Mouse (Mus musculus) ES-Bruce4 (cell line): ENCODE measurements around the gene Tmem132b. TPM values are rescaled to one million over a fixed set of nuclear protein-coding genes. Genes with fewer than 3 reads are reported as not detected.
A peak's percentile ranks its signal among the peaks of the same experiment; 100 is the strongest.

ENCODE experiments used
- H3K27ac ChIP-seq: 2 replicates; pipeline ENCODE4 v1.5.1; 2012; ENCODE audit warnings: low read length, inconsistent platforms; ENCODE audit not compliant: insufficient read depth
- H3K27me3 ChIP-seq: 2 replicates; pipeline ENCODE4 v1.6.1; 2012; ENCODE audit warnings: mild to moderate bottlenecking, low read length, inconsistent platforms; ENCODE audit not compliant: control insufficient read depth, poor library complexity, insufficient read depth, severe bottlenecking
- H3K36me3 ChIP-seq: 2 replicates; pipeline ENCODE4 v1.6.1; 2012; ENCODE audit warnings: inconsistent platforms, mild to moderate bottlenecking, low read length, moderate library complexity; ENCODE audit not compliant: control insufficient read depth, poor library complexity, insufficient read depth, severe bottlenecking
- H3K4me1 ChIP-seq: one replicate; pipeline ENCODE4 v1.8.1; 2011; ENCODE audit warnings: low read length; ENCODE audit not compliant: control insufficient read depth, insufficient read depth
- H3K4me3 ChIP-seq: 2 replicates; pipeline ENCODE4 v1.5.1; 2011; ENCODE audit warnings: low read depth, mild to moderate bottlenecking, low read length
- H3K9ac ChIP-seq: 2 replicates; pipeline ENCODE4 v1.6.1; 2012; ENCODE audit warnings: low read depth, mild to moderate bottlenecking, inconsistent platforms; ENCODE audit not compliant: poor library complexity, severe bottlenecking
- H3K9me3 ChIP-seq: replicated peaks from 2 replicates; pipeline ENCODE4 v1.6.1; 2012; ENCODE audit warnings: mild to moderate bottlenecking, low read length, inconsistent platforms; ENCODE audit not compliant: control insufficient read depth, poor library complexity, insufficient read depth, severe bottlenecking
- CTCF ChIP-seq: IDR thresholded peaks from one replicate; pipeline ENCODE4 v1.8.1; 2011; ENCODE audit warnings: low read depth, low read length
- EP300 ChIP-seq: IDR thresholded peaks from 2 replicates; pipeline ENCODE4 v1.6.1; 2011; ENCODE audit warnings: low read depth, low read length; ENCODE audit not compliant: insufficient read depth
- POLR2A ChIP-seq: IDR thresholded peaks from one replicate; pipeline ENCODE4 v1.8.1; 2011; ENCODE audit warnings: low read length; ENCODE audit not compliant: insufficient read depth
- polyA plus RNA-seq: library from polyadenylated mRNA; stranded (reverse); fragments of >200 nt; gene quantifications from 2 replicates; pipeline ENCODE4 v1.2.4, GENCODE M21; 2011; ENCODE audit warnings: low read depth; ENCODE audit not compliant: missing spikeins, insufficient read depth, insufficient read length

Tmem132b gene
- polyA plus RNA-seq, 1 experiment = 0.15 TPM

DNA sequence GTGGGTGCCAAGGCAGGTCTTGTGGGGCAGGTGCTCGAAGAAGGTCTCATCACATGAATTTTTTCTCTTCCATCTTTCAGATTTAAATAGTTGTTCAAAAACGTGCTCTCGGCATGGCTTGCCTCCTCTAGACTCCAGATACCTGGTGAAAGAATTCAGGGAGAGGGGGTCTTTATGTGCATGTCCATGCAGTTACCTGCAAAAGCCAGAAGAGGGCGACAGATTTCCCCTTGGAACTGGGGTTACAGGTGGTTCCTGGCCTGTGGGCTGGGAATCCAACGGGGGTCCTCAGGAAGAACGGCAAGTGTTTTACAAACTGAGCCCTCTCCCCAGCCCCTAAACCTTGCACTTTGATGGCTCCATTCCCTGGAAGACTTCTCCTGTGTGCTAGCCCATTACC lies 103.1 kb downstream of the Tmem132b start:
- H3K9ac ChIP-seq = no peak overlapping the region
- no peak overlapping the region for H3K4me3 ChIP-seq
- H3K36me3 ChIP-seq = no peaks in the 10 kb centered on the region
- H3K9me3 ChIP-seq = no peaks in the 10 kb centered on the region
- TF ChIP-seq CTCF (peak; percentile 47), POLR2A (no peak), EP300 (no peak)
- no peaks in the 10 kb centered on the region for H3K4me1 ChIP-seq
- H3K27ac ChIP-seq = no peak overlapping the region
- no peaks in the 10 kb centered on the region for H3K27me3 ChIP-seq

DNA sequence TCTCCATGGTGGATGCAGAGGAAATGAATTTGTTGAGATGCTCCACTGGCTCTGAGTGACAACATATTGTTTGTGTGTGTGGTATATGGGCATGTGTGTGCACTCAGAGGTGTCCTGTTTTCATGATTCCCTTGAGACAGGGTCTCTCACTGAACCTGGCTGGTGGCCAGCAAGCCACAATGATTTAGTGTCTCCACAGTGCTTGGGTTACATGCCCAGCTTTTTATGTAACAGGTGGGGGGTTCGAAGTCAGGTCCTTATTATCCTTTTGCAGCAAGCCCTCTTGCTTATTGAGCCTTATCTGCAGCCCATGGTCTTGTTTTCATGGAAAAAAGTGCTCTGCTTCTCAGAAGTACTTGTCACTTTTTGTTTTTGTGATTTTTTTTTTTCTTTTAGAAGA lies 109.4 kb downstream of the Tmem132b start:
- H3K9me3 ChIP-seq = no peaks in the 10 kb centered on the region
- H3K9ac ChIP-seq = no peak overlapping the region
- H3K36me3 ChIP-seq = no peaks in the 10 kb centered on the region
- no peak for TF ChIP-seq POLR2A
- no peak for TF ChIP-seq CTCF
- no peak for TF ChIP-seq EP300
- no peaks in the 10 kb centered on the region for H3K4me1 ChIP-seq
- H3K27ac ChIP-seq = no peak overlapping the region
- no peaks in the 10 kb centered on the region for H3K27me3 ChIP-seq
- H3K4me3 ChIP-seq = no peak overlapping the region

GRCm38 (mm10) chr5:125641531-125642147 lies 110.1 kb downstream of the Tmem132b start:
- H3K27ac ChIP-seq = no peak overlapping the region
- no peaks in the 10 kb centered on the region for H3K27me3 ChIP-seq
- H3K4me3 ChIP-seq = no peak overlapping the region
- no peaks in the 10 kb centered on the region for H3K36me3 ChIP-seq
- no peaks in the 10 kb centered on the region for H3K9me3 ChIP-seq
- no peak overlapping the region for H3K9ac ChIP-seq
- TF ChIP-seq CTCF (no peak), POLR2A (no peak), EP300 (no peak)
- no peaks in the 10 kb centered on the region for H3K4me1 ChIP-seq

DNA sequence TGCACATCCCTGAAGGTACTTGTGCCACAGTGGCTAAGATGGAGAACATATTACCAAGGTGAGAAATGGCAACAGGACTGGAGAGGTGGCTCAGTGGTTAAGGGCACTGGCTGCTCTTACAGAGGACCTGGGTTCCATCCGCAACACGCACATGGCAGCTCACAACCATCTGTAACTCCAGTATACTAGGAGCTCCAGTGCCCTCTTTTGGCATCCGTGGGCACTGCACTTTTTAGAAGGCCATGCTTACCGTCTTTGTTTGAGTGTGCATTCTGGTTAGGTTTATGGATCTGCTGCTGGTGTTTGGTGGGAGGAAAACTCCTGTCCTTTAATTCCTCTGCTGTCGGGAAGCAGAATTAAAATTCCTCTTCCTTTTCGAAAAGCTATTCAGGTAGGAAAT lies 116.7 kb downstream of the Tmem132b start:
- H3K4me3 ChIP-seq = no peak overlapping the region
- no peaks in the 10 kb centered on the region for H3K36me3 ChIP-seq
- no peak overlapping the region for H3K9ac ChIP-seq
- H3K27me3 ChIP-seq = no peaks in the 10 kb centered on the region
- H3K9me3 ChIP-seq = no peaks in the 10 kb centered on the region
- TF ChIP-seq EP300 = no peak
- peak; percentile 29 for TF ChIP-seq CTCF
- H3K4me1 ChIP-seq = no peaks in the 10 kb centered on the region
- H3K27ac ChIP-seq = no peak overlapping the region

DNA sequence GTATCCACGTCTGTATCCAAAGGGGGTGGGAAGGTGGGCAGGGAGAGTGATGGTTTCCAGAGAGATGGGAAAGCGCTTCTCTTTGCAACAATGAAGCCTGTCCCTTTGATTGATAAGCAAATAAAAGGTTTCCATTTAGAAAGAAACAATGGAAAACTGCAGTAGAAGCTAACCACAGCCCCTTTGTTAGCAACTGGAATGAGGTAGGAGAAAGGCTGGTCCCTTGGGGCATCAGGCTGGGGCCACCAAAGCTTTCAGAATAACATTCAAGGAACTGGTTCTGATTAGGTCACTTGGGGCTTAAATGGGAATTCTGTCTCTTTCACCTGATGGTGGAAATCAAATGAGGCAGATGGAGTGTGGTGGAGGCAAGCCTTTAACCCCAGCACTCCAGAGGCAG lies 118.4 kb downstream of the Tmem132b start:
- Histone ChIP-seq H3K4me1 (no peaks in the 10 kb centered on the region), H3K27ac (no peak overlapping the region), H3K27me3 (no peaks in the 10 kb centered on the region), H3K36me3 (no peaks in the 10 kb centered on the region), H3K9me3 (no peaks in the 10 kb centered on the region), H3K9ac (no peak overlapping the region), H3K4me3 (no peak overlapping the region)
- TF ChIP-seq POLR2A (no peak), CTCF (no peak)

- no peaks in the 10 kb centered on the region for H3K9me3 ChIP-seq
- no peak for TF ChIP-seq EP300
- no peak for TF ChIP-seq POLR2A
- TF ChIP-seq CTCF = no peak
Measured at GRCm38 (mm10) chr5:125658101-125658500, 126.5 kb downstream of the Tmem132b start.

More at GRCm38 (mm10) chr5:125658101-125658500, 126.5 kb downstream of the Tmem132b start:
- no peaks in the 10 kb centered on the region for H3K36me3 ChIP-seq
- no peaks in the 10 kb centered on the region for H3K4me1 ChIP-seq
- no peak overlapping the region for H3K9ac ChIP-seq
- no peak overlapping the region for H3K27ac ChIP-seq
- H3K27me3 ChIP-seq = no peaks in the 10 kb centered on the region
- no peak overlapping the region for H3K4me3 ChIP-seq
